Mouse (Mus musculus): ENCODE data around the gene Epb41l5. TPM values are rescaled to one million over a fixed set of nuclear protein-coding genes. Genes with fewer than 3 reads are reported as not detected.

Gene Epb41l5
- 5.8 and 12.4 TPM in 2 replicates for polyA plus RNA-seq (2015; fragmentation: Nextera tagmentation; extraction: Ambion mirVana)

DNA sequence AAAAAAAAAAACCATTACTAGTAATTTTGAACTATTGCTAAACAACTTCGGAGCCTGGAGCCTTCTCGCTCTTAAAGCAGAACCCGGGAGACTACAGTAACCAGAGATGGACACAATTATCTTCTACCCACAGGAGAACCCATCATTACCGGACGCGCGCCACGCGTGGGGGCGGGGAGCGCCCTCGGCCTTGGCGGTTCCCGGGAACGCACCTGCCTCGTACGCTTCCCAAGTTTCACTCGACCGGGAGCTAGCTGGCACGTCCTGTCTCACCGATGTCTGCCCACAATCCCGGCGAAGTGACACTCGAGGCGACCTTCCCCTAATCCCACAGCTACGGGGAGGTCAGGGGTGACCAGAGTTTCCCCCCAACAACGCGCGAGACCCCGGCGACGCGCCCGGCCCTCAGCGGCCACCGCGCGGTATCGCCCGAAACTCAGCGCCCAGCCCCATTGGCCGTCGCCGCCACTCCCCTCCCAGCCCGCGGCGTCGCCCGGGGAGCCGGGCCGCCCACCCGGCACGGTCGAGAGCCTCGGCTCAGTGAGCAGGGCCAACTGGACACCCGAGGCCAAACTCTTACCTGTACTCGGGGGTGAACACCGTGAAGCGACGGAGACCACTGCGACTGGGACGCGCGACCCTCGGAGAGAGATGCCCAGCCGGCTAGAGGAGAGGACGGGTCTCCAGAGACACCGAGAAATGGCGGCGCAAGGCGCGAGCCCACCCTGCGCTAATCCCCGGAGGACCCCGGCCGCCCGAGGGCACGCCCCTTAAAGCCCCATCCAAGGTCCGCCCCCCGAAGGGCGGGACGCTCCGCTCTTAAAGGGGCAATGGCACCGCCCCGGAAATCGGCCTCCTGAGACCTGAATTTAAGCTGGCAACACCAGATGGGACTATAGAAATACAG lies at the start of gene Epb41l5:
Gene Epb41l5, minus strand, starts transcription at position 796 of the 907 bp plus-strand sequence.

DNA sequence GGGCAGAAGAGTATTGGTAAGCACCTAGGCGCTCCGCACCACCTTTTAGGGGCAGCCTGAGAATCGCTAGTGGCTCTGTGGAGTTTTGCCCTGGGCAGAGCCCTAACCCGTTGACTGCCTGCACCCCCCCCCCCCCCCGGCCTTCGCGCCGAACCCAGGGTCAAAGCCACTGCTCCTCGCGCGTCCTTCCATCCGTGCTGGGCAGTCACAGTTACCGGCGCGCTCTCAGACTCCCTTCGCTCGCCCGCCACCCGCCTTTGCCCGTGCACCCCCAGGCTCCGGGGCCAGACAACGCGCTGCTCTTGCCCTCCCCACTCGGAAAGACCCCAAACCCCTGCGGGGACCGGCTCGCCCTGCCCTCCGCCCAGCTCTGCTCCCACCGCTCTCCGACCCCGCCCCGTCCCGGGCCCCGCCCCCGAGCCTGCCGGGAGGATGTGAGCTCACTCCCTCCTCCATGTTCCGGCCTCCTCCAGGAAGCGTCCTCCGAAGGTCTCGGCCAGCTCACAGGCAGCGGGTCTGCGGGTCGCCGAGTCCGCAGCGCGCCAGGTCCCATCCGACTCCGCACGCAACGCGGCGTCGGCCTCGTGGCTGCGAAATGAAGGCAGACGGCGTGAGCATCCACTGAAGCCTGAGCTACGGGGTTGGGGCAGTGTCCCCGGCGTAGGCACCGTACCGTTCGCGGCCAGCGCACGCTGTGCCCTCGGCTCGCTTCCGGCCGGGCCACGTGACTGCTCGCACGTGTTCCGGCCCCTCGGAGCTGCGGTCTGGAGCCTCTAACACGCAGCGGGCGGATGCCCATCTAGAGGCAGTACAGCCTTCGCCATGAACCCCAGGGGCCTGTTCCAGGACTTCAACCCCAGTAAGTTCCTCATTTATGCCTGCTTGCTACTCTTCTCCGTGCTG lies 122.9 kb downstream of the Epb41l5 start, which contains the start of gene Tmem185b:
Gene Tmem185b, plus strand, starts transcription at position 472 of the 903 bp plus-strand sequence.

DNA sequence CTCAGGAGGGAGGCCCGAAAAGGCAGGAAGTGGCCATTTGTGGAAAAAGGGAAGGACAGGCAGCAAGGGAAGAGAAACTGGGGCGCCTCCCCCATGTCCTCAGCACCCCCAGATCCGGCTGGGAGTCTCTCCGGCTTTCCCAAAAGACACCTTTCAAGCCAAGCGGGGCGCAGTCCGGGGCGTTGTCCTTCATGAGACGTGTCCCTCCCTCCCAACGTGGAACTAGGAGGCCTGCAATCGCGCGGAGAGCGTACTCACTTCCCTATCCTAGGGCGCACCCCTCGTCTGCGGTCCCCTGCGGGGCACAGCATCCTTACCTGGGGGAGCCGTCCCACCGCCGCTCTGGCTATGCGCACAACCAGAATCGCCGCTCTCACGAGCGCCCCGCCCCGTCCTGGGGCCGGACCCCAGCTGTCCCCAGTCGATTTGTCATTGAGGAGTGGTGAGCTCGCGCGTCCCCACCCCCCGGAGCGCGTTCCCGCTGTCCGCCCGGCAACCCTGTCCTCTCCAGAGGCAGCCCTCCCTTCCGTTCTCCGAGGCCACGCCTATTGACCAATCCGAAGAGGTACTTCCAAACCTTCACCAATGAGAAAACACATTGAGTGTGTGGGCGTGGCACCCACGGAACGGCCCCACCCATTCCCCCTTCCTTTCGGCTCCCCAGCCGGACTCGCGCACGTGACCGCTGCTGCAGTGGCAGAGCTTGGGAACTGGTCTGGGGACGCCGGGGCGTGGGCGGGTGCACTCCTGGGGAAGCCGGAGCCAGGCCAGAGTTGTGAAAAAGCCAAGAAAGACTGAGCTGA lies 144.3 kb downstream of the Epb41l5 start, which contains the start of gene Ralb:
Gene Ralb, minus strand, starts transcription at position 535 of the 803 bp plus-strand sequence.

Other genes starting within 250 kb of the Epb41l5 start
- 1.8 and 2.3 TPM in 2 replicates for gene Inhbb, start 226.8 kb downstream of the Epb41l5 start, polyA plus RNA-seq (2015; fragmentation: Nextera tagmentation; extraction: Ambion mirVana)
- 95.7 and 119 TPM in 2 replicates for gene Ralb, start 144.2 kb downstream of the Epb41l5 start, polyA plus RNA-seq (2015; fragmentation: Nextera tagmentation; extraction: Ambion mirVana)
- 15.1 and 21.7 TPM in 2 replicates for gene Tmem185b, start 122.8 kb downstream of the Epb41l5 start, polyA plus RNA-seq (2015; fragmentation: Nextera tagmentation; extraction: Ambion mirVana)
- 3.9 and 6.5 TPM in 2 replicates for gene Ptpn4, start 188.6 kb upstream of the Epb41l5 start, polyA plus RNA-seq (2015; fragmentation: Nextera tagmentation; extraction: Ambion mirVana)

Data from adrenal gland, postnatal 0 days (tissue).